Mouse (Mus musculus): ENCODE data around the gene Il3ra. TPM values are rescaled to one million over a fixed set of nuclear protein-coding genes. Genes with fewer than 3 reads are reported as not detected.

Gene Il3ra
- total RNA-seq, 2 experiments from 2014 or later, result 5.0 TPM; not detected in 1

DNA sequence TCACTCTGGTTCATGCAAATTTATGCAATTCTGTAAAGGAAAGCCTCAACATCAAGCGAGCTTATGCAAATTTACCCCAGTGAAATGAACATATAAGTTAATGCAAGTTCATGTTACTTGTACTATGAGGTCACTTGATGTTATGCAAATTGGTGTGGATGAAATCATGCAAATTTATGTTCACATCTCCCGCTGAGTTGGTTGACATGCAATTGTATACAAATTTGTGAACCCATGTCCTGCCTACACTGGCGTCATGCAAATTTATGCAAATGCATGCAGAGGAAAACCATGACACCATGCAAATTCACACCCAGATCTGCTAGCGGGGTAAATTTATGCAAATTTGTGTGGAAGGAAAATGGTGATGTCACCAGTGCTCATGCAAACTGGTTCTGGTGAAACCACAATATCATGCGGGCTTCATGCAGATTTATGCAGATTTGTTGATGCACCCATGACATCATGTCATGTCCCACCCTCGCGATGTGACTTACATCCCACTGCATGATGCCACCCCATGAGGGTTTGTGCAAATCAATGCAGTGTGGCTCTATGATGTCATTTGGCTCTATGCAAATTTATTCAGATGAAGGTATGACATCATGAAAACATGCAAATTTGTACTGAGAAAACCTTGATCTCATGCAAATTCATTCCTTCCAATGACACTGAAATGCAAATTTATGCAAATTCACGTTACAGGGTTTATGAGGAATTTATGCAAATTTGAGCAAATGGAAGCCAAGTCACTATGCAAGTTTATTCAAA, 7.8 kb downstream of the Il3ra start:
- ATAC-seq (replicated peaks; ENCODE audit: low FRiP score, low TSS enrichment, poor library complexity, severe bottlenecking), result no peak

DNA sequence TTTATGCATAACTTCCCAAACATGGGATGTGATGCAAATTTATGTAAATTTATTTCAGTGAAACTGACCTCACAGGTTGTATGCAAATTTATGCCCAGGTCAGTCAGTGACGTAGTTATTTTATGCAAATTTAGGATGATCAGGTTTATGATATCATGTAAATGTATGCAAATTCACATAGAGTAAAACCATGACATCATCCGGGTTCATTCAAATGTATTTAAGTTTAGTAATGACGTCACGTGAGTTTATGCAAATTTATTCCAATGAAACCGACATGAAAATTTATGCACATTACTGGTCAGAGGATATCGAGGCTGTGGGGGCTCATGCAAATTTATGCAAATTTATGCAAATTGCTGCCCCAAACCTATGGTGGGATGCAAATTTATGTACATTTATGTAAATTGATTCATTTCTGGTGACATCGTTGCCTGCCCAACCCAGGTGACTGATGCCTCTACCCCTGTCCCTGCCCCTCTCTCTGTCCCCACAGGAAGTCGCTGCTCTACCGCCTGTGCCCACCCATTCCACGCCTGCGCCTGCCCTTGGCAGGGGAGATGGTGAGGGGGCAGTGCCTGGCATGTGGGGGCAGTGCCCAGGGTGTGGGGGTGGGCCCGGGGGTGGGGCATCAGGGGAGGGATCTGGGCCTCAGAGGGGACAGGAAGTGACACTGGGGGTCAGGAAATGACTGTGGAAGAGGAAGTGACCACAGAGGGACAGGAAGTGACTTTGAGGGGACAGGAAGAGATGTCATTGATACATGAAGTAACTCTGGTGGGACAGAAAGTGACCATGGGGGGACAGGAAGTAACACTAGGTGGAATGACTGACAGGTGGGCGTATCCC, 8.7 kb downstream of the Il3ra start:
- ATAC-seq (replicated peaks; ENCODE audit: low FRiP score, low TSS enrichment, poor library complexity, severe bottlenecking), result no peak

GRCm38 (mm10) chr14:14355360-14355646, 9.2 kb downstream of the Il3ra start:
- no peak for ATAC-seq (replicated peaks; ENCODE audit: low FRiP score, low TSS enrichment, poor library complexity, severe bottlenecking)

DNA sequence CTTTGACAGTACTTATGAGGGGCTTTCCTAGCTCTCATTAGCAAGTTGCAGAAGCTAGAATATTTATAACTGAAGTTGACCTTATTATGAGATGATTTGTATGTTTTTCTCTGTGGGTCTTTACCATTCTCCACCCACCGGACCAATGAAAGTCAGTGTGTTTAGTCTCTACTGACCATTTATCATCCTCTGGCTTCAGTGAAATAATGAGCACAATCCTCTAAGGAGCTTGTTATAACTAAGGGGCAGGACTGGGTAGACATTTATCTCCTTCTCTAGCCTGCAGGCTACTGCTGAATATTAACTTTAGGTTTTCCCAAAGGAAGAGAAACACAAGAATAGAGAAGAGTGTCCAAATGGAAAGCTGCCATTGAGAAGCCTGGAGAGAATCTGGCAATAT, 49.5 kb downstream of the Il3ra start:
- ATAC-seq (replicated peaks; ENCODE audit: low FRiP score, low TSS enrichment, poor library complexity, severe bottlenecking), result no peak

DNA sequence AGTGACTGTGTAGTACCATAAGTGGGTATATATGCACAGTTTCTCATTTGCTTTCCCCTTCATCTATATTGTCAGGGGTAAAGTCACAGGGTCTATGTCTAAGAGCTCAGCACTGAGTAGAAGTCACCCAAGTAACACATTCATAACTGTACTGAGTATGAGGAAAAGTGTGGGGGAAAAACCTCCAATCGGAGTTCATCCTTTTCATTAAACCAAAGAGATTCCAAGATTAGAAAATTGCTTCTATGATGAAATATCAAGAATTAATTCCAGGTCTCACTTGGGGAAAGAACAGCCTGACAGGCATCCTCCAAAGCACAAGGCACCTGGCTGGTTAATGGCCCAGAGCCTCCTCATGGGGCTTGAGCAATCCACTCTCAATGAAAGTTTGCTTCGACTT, 54.9 kb downstream of the Il3ra start, which contains the start of gene Olfr721-ps1:
Gene Olfr721-ps1 (plus strand): TSS at position 301 of the 400 bp plus-strand sequence.
- ATAC-seq (replicated peaks; ENCODE audit: low FRiP score, low TSS enrichment, poor library complexity, severe bottlenecking), result no peak

Other genes starting within 250 kb of the Il3ra start
- 154 and 175 TPM in 2 replicates for gene Psmd6, start 225.3 kb upstream of the Il3ra start, total RNA-seq (2014; fragmentation: Nextera tagmentation)
- gene Psmd6, start 225.3 kb upstream of the Il3ra start, total RNA-seq (2017), result 296 and 300 TPM in 2 replicates
- gene Olfr720, start 159.4 kb upstream of the Il3ra start, total RNA-seq (2014; fragmentation: Nextera tagmentation), result not detected in 2 replicates
- not detected in 2 replicates for gene Olfr720, start 159.4 kb upstream of the Il3ra start, total RNA-seq (2017)
- gene Olfr31, start 23.4 kb upstream of the Il3ra start, total RNA-seq (2014; fragmentation: Nextera tagmentation), result not detected in 2 replicates
- not detected in 2 replicates for gene Olfr31, start 23.4 kb upstream of the Il3ra start, total RNA-seq (2017)
- gene Olfr721-ps1, start 55.0 kb downstream of the Il3ra start, total RNA-seq (2014; fragmentation: Nextera tagmentation), result not detected in 2 replicates
- not detected in 2 replicates for gene Olfr721-ps1, start 55.0 kb downstream of the Il3ra start, total RNA-seq (2017)

Measured in megakaryocyte-erythroid progenitor cell, adult 5-6 weeks (primary cell).